Mouse (Mus musculus) lung, embryonic 16.5 days (tissue): Measurements from ENCODE around the gene Cela1. TPM values are rescaled to one million over a fixed set of nuclear protein-coding genes. Genes with fewer than 3 reads are reported as not detected.

Experiments
- ATAC-seq: fragments of 200-750 bp; cut with Nextera tagmentation; 2 replicates; pipeline ENCODE4 v1.8.0; 2017; ENCODE audit warnings: low read depth, mild to moderate bottlenecking, moderate library complexity
- H3K27ac ChIP-seq: fragments of 300-500 bp; sonication (generic); 2 replicates; pipeline ENCODE4 v1.5.1; 2014; ENCODE audit warnings: mild to moderate bottlenecking, control low read depth, low read length
- H3K27me3 ChIP-seq: fragments of 300-500 bp; sonication (generic); 2 replicates; pipeline ENCODE4 v1.6.1; 2014; ENCODE audit warnings: low read depth, low read length, mixed read lengths; ENCODE audit not compliant: control insufficient read depth, insufficient read depth
- H3K36me3 ChIP-seq: fragments of 300-500 bp; sonication (generic); 2 replicates; pipeline ENCODE4 v1.6.1; 2014; ENCODE audit warnings: low read length; ENCODE audit not compliant: control insufficient read depth, insufficient read depth
- H3K4me1 ChIP-seq: fragments of 300-500 bp; sonication (generic); replicated peaks from 2 replicates; pipeline ENCODE4 v1.6.1; 2014; ENCODE audit warnings: low read length, mixed read lengths; ENCODE audit not compliant: control insufficient read depth, insufficient read depth
- H3K4me2 ChIP-seq: fragments of 300-500 bp; sonication (generic); 2 replicates; pipeline ENCODE4 v1.6.1; 2014; ENCODE audit warnings: low read depth, low read length, control low read depth
- H3K4me3 ChIP-seq: fragments of 300-500 bp; sonication (generic); 2 replicates; pipeline ENCODE4 v1.5.1; 2014; ENCODE audit warnings: mild to moderate bottlenecking, low read length, control low read depth
- H3K9ac ChIP-seq: fragments of 300-500 bp; sonication (generic); 2 replicates; pipeline ENCODE4 v1.6.1; 2014; ENCODE audit warnings: low read length, control low read depth
- H3K9me3 ChIP-seq: fragments of 300-500 bp; sonication (generic); 2 replicates; pipeline ENCODE4 v1.6.1; 2016; ENCODE audit warnings: low read length; ENCODE audit not compliant: control insufficient read depth
- WGBS: fragments of 180-500 bp; shearing (Covaris S2); extraction: QIAGEN DNeasy Blood & Tissue Kit; methylation state at CpG from one replicate; pipeline ENCODE4 v1.1.7; 2014; 5-methylcytosine and 5-hydroxymethylcytosine counted together
- polyA plus RNA-seq: library from polyadenylated mRNA; unstranded; fragments of >200 nt; fragmentation: Nextera tagmentation; extraction: Ambion mirVana; gene quantifications from 2 replicates; pipeline ENCODE4 v1.2.1, GENCODE M21; 2015

Gene Cela1
- polyA plus RNA-seq, 1 experiment from 2014 or later = 4.2 TPM

GRCm38 (mm10) chr15:100723505-100723904 is 35.8 kb upstream of the Cela1 start:
- H3K4me1 ChIP-seq = no peaks in the 10 kb centered on the region
- H3K27ac ChIP-seq = no peak overlapping the region
- H3K9me3 ChIP-seq = peaks cover 1% of the 10 kb centered on the region; the same call in 1 of the 2 replicates
- no peak overlapping the region for H3K4me2 ChIP-seq
- H3K36me3 ChIP-seq = no peaks in the 10 kb centered on the region
- no peak overlapping the region for H3K4me3 ChIP-seq
- 45% methylated on average over 14 of the region's 14 CpGs for WGBS
- H3K9ac ChIP-seq = no peak overlapping the region
- no peak for ATAC-seq
- H3K27me3 ChIP-seq = peaks cover 15% of the 10 kb centered on the region

DNA sequence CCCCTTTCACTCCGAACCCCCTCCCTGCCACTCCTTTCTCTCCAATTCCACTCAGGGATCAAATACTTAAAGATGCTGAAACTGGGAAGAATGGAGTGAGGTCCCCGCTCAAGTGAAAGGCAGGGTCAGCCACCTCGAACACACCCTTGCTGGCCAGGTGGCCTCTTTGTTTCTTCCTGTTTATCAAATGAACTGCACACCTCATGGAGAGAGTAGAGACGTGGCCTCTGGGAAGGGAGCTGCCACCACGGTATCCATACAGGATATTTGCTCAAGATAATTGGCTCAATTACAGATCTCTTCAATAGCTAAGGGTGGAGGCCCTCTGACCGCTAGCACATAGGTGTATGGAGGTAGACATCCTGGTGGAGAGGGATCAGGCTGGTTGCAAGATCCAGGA is 34.8 kb upstream of the Cela1 start:
- H3K27me3 ChIP-seq = peaks cover 6% of the 10 kb centered on the region
- no peak overlapping the region for H3K4me3 ChIP-seq
- no peak for ATAC-seq
- 61% methylated on average over 6 of the region's 6 CpGs for WGBS
- no peak overlapping the region for H3K27ac ChIP-seq
- no peak overlapping the region for H3K4me2 ChIP-seq
- no peak overlapping the region for H3K9ac ChIP-seq
- H3K4me1 ChIP-seq = no peaks in the 10 kb centered on the region
- no peaks in the 10 kb centered on the region for H3K36me3 ChIP-seq
- peaks cover 3% of the 10 kb centered on the region; the same call in 1 of the 2 replicates for H3K9me3 ChIP-seq

- ATAC-seq = no peak
Observed at GRCm38 (mm10) chr15:100722026-100722425, 34.3 kb upstream of the Cela1 start.

DNA sequence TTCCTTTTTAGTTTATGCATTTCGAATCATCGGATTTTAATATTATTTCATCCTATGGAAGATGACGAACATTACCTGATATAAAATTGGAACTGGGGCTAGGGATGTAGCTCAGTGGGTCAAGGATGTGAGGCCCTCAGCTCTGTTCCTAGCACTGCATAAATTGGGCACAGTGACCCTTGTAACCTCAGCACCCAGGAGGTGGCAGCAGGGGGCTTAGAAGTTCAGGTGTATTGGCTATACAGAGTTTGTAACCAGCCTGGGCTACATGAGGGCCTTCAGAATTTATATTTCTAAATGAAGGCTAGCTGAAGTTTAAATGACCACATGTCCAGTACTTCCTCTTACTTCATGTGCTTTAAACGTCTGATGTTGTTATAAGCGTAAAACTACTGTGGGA is 33.7 kb upstream of the Cela1 start:
- 82% methylated on average over 5 of the region's 5 CpGs for WGBS
- H3K4me2 ChIP-seq = no peak overlapping the region
- no peaks in the 10 kb centered on the region for H3K4me1 ChIP-seq
- no peak overlapping the region for H3K4me3 ChIP-seq
- no peak for ATAC-seq
- H3K36me3 ChIP-seq = no peaks in the 10 kb centered on the region
- H3K9me3 ChIP-seq = peaks cover 3% of the 10 kb centered on the region; the same call in 1 of the 2 replicates
- H3K9ac ChIP-seq = no peak overlapping the region
- H3K27me3 ChIP-seq = no peaks in the 10 kb centered on the region; the same call in 1 of the 2 replicates
- no peak overlapping the region for H3K27ac ChIP-seq

More at GRCm38 (mm10) chr15:100722026-100722425, 34.3 kb upstream of the Cela1 start:
- no peak overlapping the region for H3K9ac ChIP-seq
- no peak overlapping the region for H3K4me2 ChIP-seq
- no peak overlapping the region for H3K27ac ChIP-seq
- H3K4me3 ChIP-seq = no peak overlapping the region
- H3K9me3 ChIP-seq = peaks cover 3% of the 10 kb centered on the region; the same call in 1 of the 2 replicates
- WGBS = 26% methylated on average over 4 of the region's 4 CpGs
- no peaks in the 10 kb centered on the region for H3K36me3 ChIP-seq
- no peaks in the 10 kb centered on the region for H3K4me1 ChIP-seq
- H3K27me3 ChIP-seq = peaks cover under 1% of the 10 kb centered on the region

- Histone ChIP-seq H3K27ac (no peak overlapping the region), H3K36me3 (no peaks in the 10 kb centered on the region), H3K4me1 (no peaks in the 10 kb centered on the region), H3K4me3 (no peak overlapping the region), H3K9ac (no peak overlapping the region), H3K27me3 (no peaks in the 10 kb centered on the region), H3K9me3 (peaks cover 3% of the 10 kb centered on the region; the same call in 1 of the 2 replicates), H3K4me2 (no peak overlapping the region)
- no peak for ATAC-seq
- WGBS = 74% methylated on average over 10 of the region's 10 CpGs
Observed at GRCm38 (mm10) chr15:100720066-100720465, 32.3 kb upstream of the Cela1 start.

- peaks cover 3% of the 10 kb centered on the region; the same call in 1 of the 2 replicates for H3K9me3 ChIP-seq
- no peak overlapping the region for H3K4me2 ChIP-seq
- no peak overlapping the region for H3K9ac ChIP-seq
- no peaks in the 10 kb centered on the region for H3K36me3 ChIP-seq
- H3K4me1 ChIP-seq = no peaks in the 10 kb centered on the region
- 91% methylated on average over 5 of the region's 5 CpGs for whole genome bisulfite sequencing
- ATAC-seq = no peak
- H3K4me3 ChIP-seq = no peak overlapping the region
- no peak overlapping the region for H3K27ac ChIP-seq
- H3K27me3 ChIP-seq = no peaks in the 10 kb centered on the region
Observed at GRCm38 (mm10) chr15:100719217-100719616, 31.5 kb upstream of the Cela1 start.

DNA sequence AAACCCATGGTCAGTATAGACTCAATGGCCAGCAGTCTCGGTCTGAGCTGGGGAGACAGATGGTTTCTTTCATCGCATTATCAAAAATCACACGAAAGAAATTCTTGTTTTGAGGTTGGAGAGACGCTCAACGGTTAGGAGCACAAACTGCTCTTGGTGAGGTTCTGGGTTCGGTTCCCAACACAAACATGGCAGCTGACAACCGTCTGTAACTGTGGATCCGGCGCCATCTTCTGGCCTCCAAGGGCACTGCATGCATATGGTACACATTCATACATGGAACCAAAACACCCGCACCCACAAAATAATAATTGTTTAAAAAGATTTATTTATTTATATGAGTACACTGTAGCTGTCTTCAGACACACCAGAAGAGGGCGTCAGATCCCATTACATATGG is 30.9 kb upstream of the Cela1 start:
- H3K27me3 ChIP-seq = no peaks in the 10 kb centered on the region
- no peak overlapping the region for H3K9ac ChIP-seq
- no peak overlapping the region for H3K27ac ChIP-seq
- peaks cover 3% of the 10 kb centered on the region; the same call in 1 of the 2 replicates for H3K9me3 ChIP-seq
- 74% methylated on average over 11 of the region's 11 CpGs for WGBS
- no peak overlapping the region for H3K4me3 ChIP-seq
- ATAC-seq = no peak
- H3K4me2 ChIP-seq = no peak overlapping the region
- no peaks in the 10 kb centered on the region for H3K4me1 ChIP-seq
- H3K36me3 ChIP-seq = no peaks in the 10 kb centered on the region

GRCm38 (mm10) chr15:100717933-100718332 is 30.2 kb upstream of the Cela1 start:
- Histone ChIP-seq H3K27ac (no peak overlapping the region), H3K9me3 (peaks cover 3% of the 10 kb centered on the region; the same call in 1 of the 2 replicates), H3K36me3 (no peaks in the 10 kb centered on the region), H3K4me1 (no peaks in the 10 kb centered on the region), H3K4me2 (no peak overlapping the region), H3K27me3 (no peaks in the 10 kb centered on the region), H3K4me3 (no peak overlapping the region), H3K9ac (no peak overlapping the region)
- no peak for ATAC-seq
- WGBS = 51% methylated on average over 6 of the region's 6 CpGs

- ATAC-seq = no peak
- Histone ChIP-seq H3K4me1 (no peaks in the 10 kb centered on the region), H3K36me3 (no peaks in the 10 kb centered on the region), H3K9ac (no peak overlapping the region), H3K27me3 (no peaks in the 10 kb centered on the region), H3K4me2 (no peak overlapping the region), H3K4me3 (no peak overlapping the region), H3K9me3 (peaks cover 3% of the 10 kb centered on the region; the same call in 1 of the 2 replicates), H3K27ac (no peak overlapping the region)
- WGBS = 66% methylated on average over 9 of the region's 9 CpGs
Observed at GRCm38 (mm10) chr15:100715399-100715993, 27.8 kb upstream of the Cela1 start.
